In genomic region chr8:57538601-57539000, GRCm38 (mm10) we compare ENCODE assay signal across 31 mouse cellular contexts.
"Had no signal": no experiment of that assay in that cellular context is flagged by ENCODE, and none has a peak within 500 bp of the region (broad histone marks: within the 10 kb centered on the region; RNA-seq: fewer than 3 reads in every experiment).

No protein-coding gene starts in this region.

- H3K9ac ChIP-seq: limb, embryonic 12.5 days; limb, embryonic 13.5 days; limb, embryonic 15.5 days; liver, embryonic 12.5 days; liver, embryonic 13.5 days; liver, embryonic 14.5 days; liver, embryonic 15.5 days; liver, postnatal 0 days; lung, embryonic 14.5 days; lung, embryonic 15.5 days; midbrain, embryonic 12.5 days; midbrain, embryonic 13.5 days; midbrain, embryonic 15.5 days had no signal

- H3K27ac ChIP-seq: limb, embryonic 10.5 days; limb, embryonic 12.5 days; limb, embryonic 13.5 days; limb, embryonic 15.5 days; liver, embryonic 12.5 days; liver, embryonic 13.5 days; liver, embryonic 14.5 days; liver, embryonic 15.5 days; lung, embryonic 15.5 days; macrophage; midbrain, embryonic 10.5 days; midbrain, embryonic 12.5 days; midbrain, embryonic 13.5 days; midbrain, embryonic 15.5 days had no signal

- H3K36me3 ChIP-seq: midbrain, embryonic 15.5 days had no signal

- H3K27me3 ChIP-seq: limb, embryonic 12.5 days; limb, embryonic 13.5 days; limb, embryonic 15.5 days; liver, embryonic 12.5 days; liver, embryonic 13.5 days; liver, embryonic 15.5 days; lung, embryonic 15.5 days; megakaryocyte, embryonic 14.5 days; midbrain, embryonic 12.5 days; midbrain, embryonic 13.5 days; midbrain, embryonic 15.5 days had no signal

- H3K9me3 ChIP-seq: limb, embryonic 10.5 days; limb, embryonic 13.5 days; limb, embryonic 15.5 days; liver, embryonic 12.5 days; liver, embryonic 13.5 days; liver, embryonic 15.5 days; lung, embryonic 15.5 days; midbrain, embryonic 10.5 days; midbrain, embryonic 12.5 days; midbrain, embryonic 13.5 days; midbrain, embryonic 15.5 days had no signal

- H3K4me1 ChIP-seq: limb, embryonic 12.5 days; limb, embryonic 13.5 days; limb, embryonic 15.5 days; liver, embryonic 12.5 days; liver, embryonic 13.5 days; liver, embryonic 15.5 days; lung, embryonic 15.5 days; midbrain, embryonic 10.5 days; midbrain, embryonic 12.5 days; midbrain, embryonic 13.5 days had no signal

- H3K4me3 ChIP-seq: limb, embryonic 10.5 days; limb, embryonic 12.5 days; limb, embryonic 13.5 days; limb, embryonic 15.5 days; liver, embryonic 12.5 days; liver, embryonic 13.5 days; liver, embryonic 15.5 days; lung, embryonic 15.5 days; megakaryocyte, embryonic 14.5 days; midbrain, embryonic 10.5 days; midbrain, embryonic 12.5 days; midbrain, embryonic 13.5 days; midbrain, embryonic 15.5 days; myocyte had no signal

- ATAC-seq: liver, embryonic 12.5 days; liver, postnatal 0 days; lung, postnatal 0 days; midbrain, embryonic 13.5 days; midbrain, embryonic 15.5 days; midbrain, embryonic 16.5 days had no signal

- DNase-seq: left cerebral cortex, postnatal 4 days; liver; liver, embryonic 13.5 days; liver, postnatal 0 days; lung, adult 18-20 months; lung, adult 2 months; lung, embryonic 14.5 days; lung, postnatal 10 days; lung, postnatal 14 days; lung, postnatal 36 days; lung, postnatal 4 days; midbrain, embryonic 14.5 days had no signal

- H3K4me2 ChIP-seq: limb, embryonic 12.5 days; limb, embryonic 13.5 days; limb, embryonic 15.5 days; liver, embryonic 11.5 days; liver, embryonic 12.5 days; liver, embryonic 13.5 days; liver, embryonic 15.5 days; lung, embryonic 14.5 days; lung, embryonic 15.5 days; midbrain, embryonic 11.5 days; midbrain, embryonic 12.5 days; midbrain, embryonic 13.5 days; midbrain, embryonic 15.5 days had no signal
